In the genomic region with DNA sequence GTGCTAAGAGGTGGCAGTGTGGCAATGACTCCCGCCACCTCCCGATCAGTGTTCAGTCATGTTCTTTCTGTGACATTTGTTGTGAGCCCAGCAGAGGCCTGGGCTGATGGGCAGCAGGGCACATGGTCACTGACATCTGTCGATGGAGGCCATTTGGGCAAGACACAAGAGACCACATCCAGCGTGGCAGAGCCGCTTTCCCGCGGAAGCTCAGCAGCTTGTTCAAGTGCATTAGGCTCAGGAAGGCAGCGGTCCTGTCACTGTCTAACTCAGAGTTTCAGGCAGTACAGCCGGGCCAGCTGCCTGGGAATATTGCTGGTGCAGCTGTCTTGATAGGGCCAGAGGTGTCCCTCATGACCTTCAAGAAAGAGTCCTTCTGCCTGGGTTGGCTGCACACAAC, we compare ENCODE assay signal across 25 mouse cellular contexts. TPM values are rescaled to one million over a fixed set of nuclear protein-coding genes. Genes with fewer than 3 reads are reported as not detected.
DNase-seq lines count a peak whose midpoint lies in the region; ATAC-seq and TF ChIP-seq lines count a peak whose summit lies in the region.
"Had no signal": no experiment of that assay in that cellular context is flagged by ENCODE, and none has a peak within 500 bp of the region (broad histone marks: within the 10 kb centered on the region; RNA-seq: fewer than 3 reads in every experiment).

No protein-coding gene starts in this region.

- H3K4me2 ChIP-seq in hindbrain, postnatal 0 days (ENCODE audit: low read depth, low read length) = no peak overlapping the region
- H3K4me2 ChIP-seq in neural tube, embryonic 11.5 days (ENCODE audit: low read depth) = no peak overlapping the region
- no peak overlapping the region for H3K4me2 ChIP-seq in neural tube, embryonic 15.5 days
- H3K4me2 ChIP-seq in embryonic facial prominence, embryonic 14.5 days (ENCODE audit: low read depth, low read length) = no peak overlapping the region
- H3K4me2 ChIP-seq: embryonic facial prominence, embryonic 13.5 days; forebrain, embryonic 13.5 days; heart, embryonic 11.5 days; heart, embryonic 15.5 days; intestine, embryonic 15.5 days had no signal

- peak; percentile 55; the same call in 1 of the 2 replicates for ATAC-seq in hindbrain, postnatal 0 days
- ATAC-seq in neural tube, embryonic 11.5 days (ENCODE audit: insufficient read depth, low FRiP score, low TSS enrichment) = no peak
- no peak for ATAC-seq in neural tube, embryonic 15.5 days (ENCODE audit: low FRiP score)
- ATAC-seq in embryonic facial prominence, embryonic 14.5 days (ENCODE audit: low read depth) = no peak; the same call in 1 of the 2 replicates
- ATAC-seq: forebrain, embryonic 13.5 days; forebrain, postnatal 0 days; hindbrain, embryonic 16.5 days; intestine, embryonic 15.5 days had no signal

- H3K9me3 ChIP-seq in hindbrain, postnatal 0 days (ENCODE audit: low read length) = no peaks in the 10 kb centered on the region
- H3K9me3 ChIP-seq in hindbrain, embryonic 10.5 days = no peaks in the 10 kb centered on the region
- no peaks in the 10 kb centered on the region for H3K9me3 ChIP-seq in neural tube, embryonic 11.5 days (ENCODE audit: control insufficient read depth, low read length)
- no peaks in the 10 kb centered on the region for H3K9me3 ChIP-seq in neural tube, embryonic 15.5 days (replicated peaks)
- H3K9me3 ChIP-seq in embryonic facial prominence, embryonic 14.5 days (ENCODE audit: control insufficient read depth, low read length) = no peaks in the 10 kb centered on the region
- H3K9me3 ChIP-seq in limb, embryonic 10.5 days (replicated peaks) = no peaks in the 10 kb centered on the region
- H3K9me3 ChIP-seq: embryonic facial prominence, embryonic 13.5 days; forebrain, embryonic 13.5 days; heart, embryonic 15.5 days; intestine, embryonic 15.5 days had no signal

- H3K4me3 ChIP-seq in hindbrain, postnatal 0 days (ENCODE audit: low read length) = no peak overlapping the region
- H3K4me3 ChIP-seq in hindbrain, embryonic 10.5 days = no peak overlapping the region
- H3K4me3 ChIP-seq in neural tube, embryonic 11.5 days (ENCODE audit: low read depth, low read length) = no peak overlapping the region
- H3K4me3 ChIP-seq in neural tube, embryonic 15.5 days (replicated peaks) = no peak overlapping the region
- no peak overlapping the region for H3K4me3 ChIP-seq in embryonic facial prominence, embryonic 14.5 days (ENCODE audit: low read depth, low read length)
- H3K4me3 ChIP-seq in left cerebral cortex, adult 2 months = no peak overlapping the region
- no peak overlapping the region for H3K4me3 ChIP-seq in limb, embryonic 10.5 days
- H3K4me3 ChIP-seq: embryonic facial prominence, embryonic 13.5 days; forebrain, embryonic 13.5 days; heart, adult 2 months; heart, embryonic 15.5 days; intestine, embryonic 15.5 days had no signal

- H3K4me1 ChIP-seq in hindbrain, postnatal 0 days (ENCODE audit: insufficient read depth, low read length) = no peaks in the 10 kb centered on the region
- peaks cover 22% of the 10 kb centered on the region for H3K4me1 ChIP-seq in hindbrain, embryonic 10.5 days (replicated peaks)
- peaks cover 5% of the 10 kb centered on the region; the same call in 1 of the 2 replicates for H3K4me1 ChIP-seq in neural tube, embryonic 11.5 days (ENCODE audit: control insufficient read depth, insufficient read depth, low read length)
- H3K4me1 ChIP-seq in neural tube, embryonic 15.5 days = no peaks in the 10 kb centered on the region
- H3K4me1 ChIP-seq in embryonic facial prominence, embryonic 14.5 days (ENCODE audit: control insufficient read depth, insufficient read depth, low read length) = no peaks in the 10 kb centered on the region
- H3K4me1 ChIP-seq in limb, embryonic 10.5 days = peaks cover 31% of the 10 kb centered on the region
- H3K4me1 ChIP-seq: embryonic facial prominence, embryonic 13.5 days; heart, embryonic 15.5 days; intestine, embryonic 15.5 days had no signal

- no peaks in the 10 kb centered on the region for H3K36me3 ChIP-seq in hindbrain, postnatal 0 days (ENCODE audit: insufficient read depth, low read length)
- no peaks in the 10 kb centered on the region for H3K36me3 ChIP-seq in hindbrain, embryonic 10.5 days
- no peaks in the 10 kb centered on the region for H3K36me3 ChIP-seq in neural tube, embryonic 11.5 days (ENCODE audit: control insufficient read depth, insufficient read depth, low read length)
- H3K36me3 ChIP-seq in neural tube, embryonic 15.5 days = no peaks in the 10 kb centered on the region
- H3K36me3 ChIP-seq in embryonic facial prominence, embryonic 14.5 days (ENCODE audit: control insufficient read depth, insufficient read depth, low read length) = no peaks in the 10 kb centered on the region
- H3K36me3 ChIP-seq in limb, embryonic 10.5 days = no peaks in the 10 kb centered on the region
- H3K36me3 ChIP-seq: embryonic facial prominence, embryonic 13.5 days; heart, embryonic 15.5 days; intestine, embryonic 15.5 days had no signal

- no peaks in the 10 kb centered on the region for H3K27me3 ChIP-seq in hindbrain, postnatal 0 days (ENCODE audit: insufficient read depth, low read length)
- H3K27me3 ChIP-seq in hindbrain, embryonic 10.5 days (ENCODE audit: insufficient read depth, poor library complexity, severe bottlenecking) = peaks cover 74% of the 10 kb centered on the region
- H3K27me3 ChIP-seq in neural tube, embryonic 11.5 days (ENCODE audit: control insufficient read depth, insufficient read depth, low read length) = peaks cover 2% of the 10 kb centered on the region; the same call in 1 of the 2 replicates
- H3K27me3 ChIP-seq in neural tube, embryonic 15.5 days (replicated peaks) = peaks cover 11% of the 10 kb centered on the region
- no peaks in the 10 kb centered on the region for H3K27me3 ChIP-seq in embryonic facial prominence, embryonic 14.5 days (replicated peaks; ENCODE audit: control insufficient read depth, insufficient read depth, low read length)
- H3K27me3 ChIP-seq in limb, embryonic 10.5 days (ENCODE audit: low read depth, poor library complexity, severe bottlenecking) = peaks cover 91% of the 10 kb centered on the region
- H3K27me3 ChIP-seq: embryonic facial prominence, embryonic 13.5 days; forebrain, embryonic 13.5 days; heart, embryonic 15.5 days; intestine, embryonic 15.5 days had no signal

- WGBS in hindbrain, postnatal 0 days = 59% methylated on average over 9 of the region's 9 CpGs
- WGBS in hindbrain, embryonic 10.5 days = 74% methylated on average over 9 of the region's 9 CpGs
- WGBS in neural tube, embryonic 11.5 days = 81% methylated on average over 9 of the region's 9 CpGs
- 82% methylated on average over 9 of the region's 9 CpGs for WGBS in neural tube, embryonic 15.5 days
- 79% methylated on average over 9 of the region's 9 CpGs for WGBS in embryonic facial prominence, embryonic 14.5 days
- WGBS in limb, embryonic 10.5 days = 82% methylated on average over 9 of the region's 9 CpGs

- peak; percentile 51 for DNase-seq in hindbrain, postnatal 0 days (ENCODE audit: low spot score)
- DNase-seq in hindbrain, embryonic 10.5 days (ENCODE audit: low spot score) = no peak
- peak; percentile 28 for DNase-seq in neural tube, embryonic 11.5 days (ENCODE audit: low spot score)
- DNase-seq in embryonic facial prominence, embryonic 14.5 days (ENCODE audit: low spot score) = peak; percentile 31
- no peak for DNase-seq in left cerebral cortex, adult 2 months (ENCODE audit: extremely low spot score in 1 of 2, low spot score in 2 of 2)
- no peak for DNase-seq in limb, embryonic 10.5 days (ENCODE audit: low spot score)
- DNase-seq: adrenal gland, adult 2 months; adrenal gland, postnatal 25 days; cerebellum, adult 11 months; cerebellum, adult 9-10 months; cerebellum, postnatal 36 days; embryo, embryonic 11 days; forebrain, postnatal 0 days; gastrocnemius, postnatal 14 days; heart, adult 2 months; heart, postnatal 14 days had no signal

- H3K27ac ChIP-seq in hindbrain, postnatal 0 days = no peak overlapping the region
- no peak overlapping the region for H3K27ac ChIP-seq in hindbrain, embryonic 10.5 days
- no peak overlapping the region for H3K27ac ChIP-seq in neural tube, embryonic 11.5 days (ENCODE audit: low read depth, low read length)
- H3K27ac ChIP-seq in neural tube, embryonic 15.5 days (replicated peaks) = no peak overlapping the region
- H3K27ac ChIP-seq in embryonic facial prominence, embryonic 14.5 days (replicated peaks; ENCODE audit: low read depth, low read length) = no peak overlapping the region
- no peak overlapping the region for H3K27ac ChIP-seq in left cerebral cortex, adult 2 months
- no peak overlapping the region for H3K27ac ChIP-seq in limb, embryonic 10.5 days
- H3K27ac ChIP-seq: embryonic facial prominence, embryonic 13.5 days; forebrain, embryonic 13.5 days; heart, adult 2 months; heart, embryonic 15.5 days; intestine, embryonic 15.5 days had no signal

- intact Hi-C loops in left cerebral cortex, adult 2 months (cut with DNase I) = no loop called here

- TF ChIP-seq CTCF in hindbrain, postnatal 0 days (IDR thresholded peaks at IDR 0.05; ENCODE audit: low read depth) = no peak
- no peak for TF ChIP-seq CTCF in left cerebral cortex, adult 2 months (IDR thresholded peaks at IDR 0.05)

- H3K9ac ChIP-seq in hindbrain, postnatal 0 days (replicated peaks; ENCODE audit: low read length) = no peak overlapping the region
- no peak overlapping the region for H3K9ac ChIP-seq in neural tube, embryonic 11.5 days (ENCODE audit: low read length)
- H3K9ac ChIP-seq in neural tube, embryonic 15.5 days (replicated peaks) = no peak overlapping the region
- H3K9ac ChIP-seq in embryonic facial prominence, embryonic 14.5 days (ENCODE audit: low read depth, low read length) = no peak overlapping the region
- H3K9ac ChIP-seq: embryonic facial prominence, embryonic 13.5 days; forebrain, embryonic 13.5 days; forebrain, postnatal 0 days; heart, embryonic 15.5 days; intestine, embryonic 15.5 days had no signal

RNA-seq across cellular contexts. Expression of a gene that starts 38.1 kb away (rescaled TPM):
- total RNA-seq in hindbrain, postnatal 0 days (2014; rRNA removed) = 43.0 and 50.7 TPM in 2 replicates
- 51.1 and 52.1 TPM in 2 replicates for polyA plus RNA-seq in hindbrain, postnatal 0 days (2015; fragmentation: Nextera tagmentation; extraction: Ambion mirVana)
- 10.8 and 18.4 TPM in 2 replicates for polyA plus RNA-seq in hindbrain, embryonic 10.5 days (2016; fragmentation: Nextera tagmentation; extraction: Ambion mirVana)
- polyA plus RNA-seq in neural tube, embryonic 11.5 days (2014; fragmentation: Nextera tagmentation; extraction: Ambion mirVana) = 9.2 and 10.2 TPM in 2 replicates
- 4.5 and 7.5 TPM in 2 replicates for polyA plus RNA-seq in neural tube, embryonic 15.5 days (2015; fragmentation: Nextera tagmentation; extraction: Ambion mirVana)
- polyA plus RNA-seq in embryonic facial prominence, embryonic 14.5 days (2014; fragmentation: Nextera tagmentation; extraction: Ambion mirVana) = 0.11 TPM in 1 of 2 replicates, not detected in the other
- not detected for total RNA-seq in left cerebral cortex, adult 2 months (2021)
- not detected in 2 replicates for polyA plus RNA-seq in limb, embryonic 10.5 days (2016; fragmentation: Nextera tagmentation; extraction: Ambion mirVana)
- total RNA-seq: adrenal gland, adult 2 months; adrenal gland, postnatal 25 days; gastrocnemius, adult 18-20 months; gastrocnemius, postnatal 14 days; heart, adult 2 months; heart, postnatal 14 days; hematopoietic stem cell, adult 5-6 weeks had no signal
- polyA plus RNA-seq: embryonic facial prominence, embryonic 13.5 days; heart, adult 2 months; heart, embryonic 11.5 days; heart, embryonic 15.5 days had no signal

Comparison
In these comparisons a context has a peak if more than half of its experiments do, and no peak if none do; other contexts are left out.
1. DNase-seq: peak in hindbrain, postnatal 0 days (single experiment), neural tube, embryonic 11.5 days (single experiment) and embryonic facial prominence, embryonic 14.5 days (single experiment); none in hindbrain, embryonic 10.5 days (single experiment), left cerebral cortex, adult 2 months (0 of 2) and limb, embryonic 10.5 days (single experiment).